Mouse (Mus musculus): ENCODE measurements around the gene Pxdn.

DNA sequence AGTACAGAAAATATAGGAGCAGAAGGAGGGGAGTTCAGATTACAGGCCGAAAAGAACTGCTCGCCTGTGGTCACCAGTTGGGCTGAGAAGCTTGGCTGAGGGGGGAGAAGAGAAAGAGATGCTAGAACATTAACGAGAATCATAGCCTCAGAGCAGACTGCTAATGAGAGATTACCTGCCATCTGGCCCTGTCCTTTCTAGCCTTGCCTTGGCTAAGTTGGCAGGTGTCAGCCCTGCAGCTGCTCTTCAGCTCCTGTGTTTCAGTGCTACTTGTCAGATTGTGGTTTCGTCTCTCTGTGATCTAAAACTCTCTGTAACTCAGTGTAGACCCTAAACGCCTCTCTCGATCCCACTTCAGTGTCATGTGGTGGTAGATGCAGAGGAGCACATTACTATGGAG is 20.6 kb upstream of the Pxdn start:
- no peak for TF ChIP-seq CTCF (IDR thresholded peaks at IDR 0.05; ENCODE audit: low read depth, low read length)
- TF ChIP-seq POLR2AphosphoS5 (IDR thresholded peaks at IDR 0.05; ENCODE audit: insufficient replicate concordance, low read depth, low read length), result no peak
- no peak for TF ChIP-seq GATA1 (IDR thresholded peaks at IDR 0.05; ENCODE audit: borderline replicate concordance, low read length)

Measured in G1E (cell line).